Mouse (Mus musculus) stomach, postnatal 0 days (tissue): ENCODE measurements at regions not wholly inside any gene's neighbourhood (a gene's known extent, or its start where the extent isn't known, plus 50 kb on each side); places are given as distances from the start of the nearest gene placed in this dataset.

ENCODE experiments used
- CTCF ChIP-seq: IDR thresholded peaks from 2 replicates; pipeline ENCODE4 v1.5.1; 2016; ENCODE audit warnings: antibody characterized with exemption, low read depth, mild to moderate bottlenecking, moderate library complexity
- EP300 ChIP-seq: optimal IDR thresholded peaks from 2 replicates; pipeline ENCODE3; 2016; ENCODE audit warnings: antibody characterized with exemption

- TF ChIP-seq EP300 (no peak), CTCF (no peak)
These were observed 198.7 kb upstream of the Nectin1 start for GRCm38 (mm10) chr9:43545081-43545565.
